Mouse (Mus musculus) frontal cortex, postnatal 25 days (tissue): ENCODE data around the gene Rp9.
"Not testable (repeated sequence)": the region's sequence is repeated elsewhere in the genome, so short reads cannot be mapped to it uniquely, and the experiment has no call there.

ENCODE experiments used
- DNase-seq, 2 experiments: peaks; one replicate each; pipeline ENCODE4 v3.0.0; 2022; ENCODE audit warnings: low spot score in 2 of 2

The Rp9 gene

DNA sequence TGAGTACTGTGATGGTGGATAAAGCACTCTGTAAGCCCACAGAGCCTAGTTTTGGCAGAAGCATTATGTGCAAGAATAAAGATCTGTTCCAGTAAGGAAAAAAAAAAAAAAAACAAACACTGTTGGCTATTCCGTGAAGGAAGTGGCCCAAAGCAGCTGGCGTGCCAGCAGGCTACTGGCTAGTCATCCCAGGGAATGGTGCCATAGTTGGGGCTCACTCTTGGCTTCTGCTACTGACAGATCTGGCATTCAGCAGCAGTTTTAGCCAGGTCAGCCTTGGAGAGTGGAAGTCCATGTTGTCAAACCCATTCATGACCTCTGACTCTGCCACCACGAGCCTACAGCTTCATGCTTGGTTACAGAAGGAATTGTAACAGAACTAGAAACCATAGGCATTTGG lies 7.6 kb downstream of the Rp9 start:
- no peak for DNase-seq

DNA sequence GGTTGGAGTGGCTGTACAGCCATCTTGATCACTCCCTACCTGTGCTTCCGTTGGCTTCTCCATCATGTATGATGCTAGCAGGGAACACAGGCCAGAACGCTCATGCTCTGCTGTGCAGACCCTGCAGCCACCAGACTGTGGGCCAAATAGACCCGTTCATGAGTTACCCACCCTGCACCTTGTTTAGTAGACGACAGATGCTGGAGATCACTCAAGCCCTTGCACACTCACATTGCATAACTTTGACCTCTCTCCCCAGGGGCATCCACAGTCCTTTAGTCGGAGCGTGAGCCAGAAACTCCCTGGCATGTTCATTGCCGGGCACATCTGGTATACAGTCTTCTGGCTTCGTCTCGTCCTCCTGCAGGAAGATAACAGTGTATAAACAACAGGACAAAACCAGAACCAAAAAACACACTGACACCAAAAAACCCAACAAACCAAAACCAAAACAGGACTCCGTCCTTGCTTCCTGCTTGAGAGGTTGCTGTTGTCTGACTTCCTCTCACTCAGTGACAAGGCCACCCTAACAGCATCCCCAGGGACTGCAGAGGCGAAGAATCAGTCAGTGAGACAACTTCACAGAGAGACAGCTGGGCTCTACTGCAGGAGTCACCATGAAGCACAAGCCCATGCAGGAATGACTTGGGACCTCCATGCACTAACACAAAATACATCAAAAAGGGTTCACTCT lies 12.3 kb downstream of the Rp9 start:
- DNase-seq: no peak

DNA sequence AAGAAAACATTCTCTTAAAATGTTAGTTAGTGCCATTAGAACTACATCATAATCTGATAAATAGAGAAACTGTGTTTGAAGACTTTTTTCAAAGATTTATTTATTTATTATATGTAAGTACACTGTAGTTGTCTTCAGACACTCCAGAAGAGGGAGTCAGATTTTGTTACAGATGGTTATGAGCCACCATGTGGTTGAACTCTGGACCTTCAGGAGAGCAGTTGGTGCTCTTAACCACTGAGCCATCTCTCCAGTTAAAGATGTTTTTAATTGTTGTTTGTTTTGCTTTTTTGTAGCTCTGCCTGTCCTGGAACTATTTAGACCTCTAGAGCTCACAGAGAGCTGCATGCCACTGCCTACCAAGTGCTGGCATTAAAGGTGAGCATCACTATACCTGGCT lies 14.5 kb downstream of the Rp9 start:
- DNase-seq: no peak

DNA sequence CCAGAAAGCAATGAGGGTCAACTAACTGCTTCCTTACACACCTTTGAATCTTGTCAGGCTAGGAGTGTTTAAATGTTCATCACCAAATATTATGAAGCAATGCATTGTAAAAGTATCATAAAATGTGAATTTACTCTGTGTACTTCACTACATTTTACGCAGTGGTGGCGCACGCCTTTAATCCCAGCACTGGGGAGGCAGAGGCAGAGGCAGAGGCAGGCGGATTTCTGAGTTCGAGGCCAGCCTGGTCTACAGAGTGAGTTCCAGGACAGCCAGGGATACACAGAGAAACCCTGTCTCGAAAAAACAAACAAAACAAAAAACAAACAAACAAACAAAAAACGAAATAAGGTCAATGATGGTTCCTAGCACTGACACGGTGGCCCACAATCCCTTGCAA lies 15.6 kb downstream of the Rp9 start, which contains the start of gene Gm17545:
TSS of gene Gm17545 (plus strand) at position 301 of the 400 bp plus-strand sequence.
- DNase-seq: not testable (repeated sequence)

DNA sequence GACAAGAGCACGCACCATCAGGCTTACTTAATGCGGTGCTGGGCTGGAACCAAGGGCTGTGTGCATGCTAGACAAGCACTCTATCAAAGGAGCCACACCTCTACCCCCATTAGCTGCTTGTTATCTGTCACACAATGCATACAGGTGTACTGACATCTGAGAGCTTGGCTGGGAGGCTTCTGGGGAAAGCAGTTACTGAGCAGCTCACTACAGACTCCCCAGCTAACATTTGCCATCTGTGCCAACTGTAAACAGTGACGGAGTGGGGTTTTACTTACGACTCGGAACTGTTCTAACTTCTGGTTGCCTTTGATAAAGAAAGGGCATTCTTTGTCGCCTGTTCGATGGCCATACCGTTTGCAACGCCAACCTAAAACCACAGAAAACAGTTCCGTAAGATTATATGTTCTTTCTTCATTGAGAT lies 16.0 kb downstream of the Rp9 start:
- no peak for DNase-seq

DNA sequence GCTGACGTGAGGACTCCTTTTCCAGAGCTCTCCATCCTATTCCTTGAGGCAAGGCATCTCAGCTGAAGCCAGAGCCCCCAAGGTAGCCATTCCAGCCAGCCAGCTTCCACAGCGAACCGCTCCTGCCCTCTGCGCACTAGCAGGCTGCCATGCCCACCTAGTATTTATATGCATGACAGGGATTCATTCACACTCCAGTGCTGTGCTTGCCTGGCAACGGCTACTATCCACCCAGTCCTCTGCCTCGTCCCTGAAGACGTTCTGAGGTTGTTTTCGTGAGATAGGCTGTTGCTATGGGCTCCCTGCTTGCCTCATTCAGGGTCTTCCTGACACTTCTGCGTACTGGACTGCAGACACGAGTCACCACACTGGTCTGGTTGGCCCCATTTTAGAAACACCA lies 16.8 kb downstream of the Rp9 start:
- no peak for DNase-seq

DNA sequence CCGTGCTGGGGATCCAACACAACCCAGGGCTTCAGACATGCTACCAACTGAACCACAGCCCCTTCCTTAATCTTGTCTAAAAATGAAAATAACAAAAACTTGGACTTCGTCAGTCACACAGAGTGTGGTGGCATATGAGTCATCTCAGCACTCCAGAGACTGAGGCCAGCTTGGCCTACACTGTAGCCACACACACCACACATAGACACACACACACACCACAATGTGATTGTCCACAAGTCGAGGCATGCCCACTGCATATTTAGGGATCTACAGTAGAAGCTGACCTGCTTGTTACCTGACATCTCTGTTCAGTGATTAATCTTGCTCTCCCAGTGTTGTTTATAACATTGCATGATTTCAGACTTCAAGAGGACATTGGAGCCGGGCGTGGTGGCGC lies 20.3 kb downstream of the Rp9 start:
- DNase-seq: no peak

DNA sequence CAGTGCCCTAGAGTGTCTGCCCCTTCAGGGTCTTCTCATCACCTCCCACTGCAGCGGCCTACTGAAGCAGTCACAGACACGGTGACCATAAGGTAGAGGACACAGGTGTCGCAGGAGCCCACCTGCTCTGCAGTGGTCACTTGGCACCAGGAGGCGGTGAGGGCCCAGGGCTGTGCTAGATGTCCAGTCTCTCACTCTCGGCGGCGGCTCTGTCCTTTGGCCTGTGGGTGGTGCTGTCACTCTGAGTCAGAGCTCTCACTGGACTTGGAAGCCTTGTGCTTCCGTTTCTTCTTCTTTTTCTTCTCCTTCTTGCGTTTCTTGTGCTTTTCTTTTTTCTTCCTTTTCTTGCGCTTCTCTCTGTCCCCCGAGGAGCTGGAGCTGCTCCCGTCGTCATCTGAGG lies 21.1 kb downstream of the Rp9 start:
- DNase-seq: no peak

DNA sequence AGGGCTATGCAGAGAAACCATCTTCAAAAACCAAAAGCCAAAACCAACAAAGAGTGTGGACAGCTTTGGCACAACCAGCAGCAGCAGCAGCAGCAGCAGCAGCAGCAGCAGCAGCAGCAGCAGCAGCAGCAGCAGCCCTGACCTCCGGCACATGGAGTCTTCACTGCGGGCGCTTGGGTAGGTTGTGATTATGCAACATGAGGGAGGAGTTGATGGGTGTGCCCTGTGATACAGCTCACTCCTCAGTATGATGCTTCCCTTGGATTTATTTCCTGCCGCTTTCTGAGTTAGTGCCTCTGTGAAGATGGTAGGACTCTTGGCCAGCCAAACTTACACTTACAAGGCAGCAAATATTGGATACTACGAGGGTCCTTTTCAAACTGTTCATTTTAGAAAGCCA lies 22.3 kb downstream of the Rp9 start:
- no peak for DNase-seq

DNA sequence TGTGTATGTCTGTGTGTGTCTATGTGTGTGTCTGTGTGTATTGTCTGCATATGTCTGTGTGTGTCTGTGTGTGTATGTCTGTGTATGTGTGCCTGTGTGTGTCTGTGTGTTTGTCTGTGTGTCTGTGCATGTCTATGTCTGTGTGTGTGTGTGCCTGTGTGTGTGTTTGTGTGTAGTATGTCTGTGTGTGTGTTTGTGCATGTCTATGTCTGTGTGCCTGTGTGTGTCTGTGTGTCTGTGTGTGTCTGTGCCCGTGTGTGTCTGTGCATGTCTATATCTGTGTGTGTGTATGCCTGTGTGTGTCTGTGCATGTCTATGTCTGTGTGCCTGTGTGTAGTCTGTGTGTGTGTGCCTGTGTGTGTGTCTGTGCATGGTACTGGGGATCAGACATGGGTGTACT lies 24.4 kb downstream of the Rp9 start:
- DNase-seq: no peak

DNA sequence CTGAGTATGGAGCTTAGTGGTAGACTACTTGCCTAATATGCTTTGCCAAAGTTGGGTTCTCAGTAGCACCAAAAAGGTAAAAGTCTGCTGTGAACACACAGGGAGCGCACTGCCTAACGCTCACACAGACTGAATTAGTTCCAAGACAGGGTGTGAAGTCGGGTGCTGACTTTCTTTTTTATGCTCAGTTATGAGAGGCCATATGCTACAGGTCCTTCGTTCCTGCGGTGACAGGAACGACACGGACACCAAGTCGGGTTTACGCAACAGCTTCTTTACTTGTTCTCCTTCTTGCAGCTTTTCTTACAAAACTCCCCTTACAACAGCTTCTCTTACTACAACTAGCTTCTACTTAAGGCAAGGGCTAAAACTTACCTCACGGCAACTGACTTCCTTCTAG lies 26.4 kb downstream of the Rp9 start:
- DNase-seq: no peak

DNA sequence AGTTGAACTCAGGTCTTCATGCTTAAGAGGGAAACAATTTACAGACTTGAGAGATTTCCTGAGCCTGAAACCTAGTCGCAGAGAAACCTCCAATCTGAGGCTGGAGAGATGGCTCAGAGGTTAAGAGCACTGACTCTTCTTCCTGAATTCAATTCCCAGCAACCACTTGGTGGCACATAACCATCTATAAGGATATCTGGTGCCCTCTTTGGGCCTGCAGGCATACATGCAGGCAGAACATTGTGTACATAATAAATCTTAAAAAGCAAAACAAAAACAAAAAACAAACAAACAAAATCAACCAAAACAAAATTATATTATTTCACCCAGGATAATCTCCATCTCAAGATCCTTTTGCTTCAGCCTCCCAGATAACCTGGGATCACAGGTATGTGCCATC lies 30.7 kb downstream of the Rp9 start:
- DNase-seq: no peak

DNA sequence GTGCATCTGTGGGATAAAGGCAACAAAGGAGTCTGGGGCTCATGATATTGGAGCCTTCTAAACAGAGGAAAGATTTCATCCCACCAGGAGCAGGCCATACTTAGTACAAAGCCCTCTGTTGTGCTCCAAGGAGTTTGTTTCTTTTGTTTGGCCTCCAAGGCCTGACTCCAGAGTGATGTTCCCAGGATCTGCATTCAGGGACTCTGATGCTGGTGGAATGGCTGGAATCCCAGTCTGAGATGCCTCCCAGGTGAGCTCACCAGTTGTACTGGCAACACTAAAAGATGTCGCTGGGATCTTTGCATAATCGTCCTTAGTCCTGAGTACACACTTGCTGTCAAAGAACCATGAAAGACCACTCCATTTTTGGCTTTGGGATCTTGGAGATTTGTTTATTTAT lies 35.4 kb downstream of the Rp9 start:
- no peak for DNase-seq

DNA sequence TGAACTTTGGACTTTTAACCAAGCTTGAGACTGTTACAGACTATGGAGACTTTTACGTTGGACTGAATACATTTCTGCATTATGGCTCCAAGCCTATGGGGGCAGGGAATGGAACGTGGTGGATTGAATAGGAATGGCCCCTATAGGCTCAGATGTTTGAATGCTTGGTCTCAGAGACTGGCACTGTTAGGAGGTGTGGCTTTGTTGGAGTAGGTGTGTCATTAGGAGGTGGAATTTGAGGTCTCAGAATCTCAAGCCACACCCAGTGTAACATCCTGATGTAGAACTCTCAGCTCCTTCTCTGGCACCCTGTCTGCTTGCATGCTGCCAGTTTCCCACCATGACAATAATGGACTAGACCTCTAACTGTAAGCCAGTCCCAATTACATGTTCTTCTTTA lies 36.3 kb downstream of the Rp9 start:
- DNase-seq: no peak

DNA sequence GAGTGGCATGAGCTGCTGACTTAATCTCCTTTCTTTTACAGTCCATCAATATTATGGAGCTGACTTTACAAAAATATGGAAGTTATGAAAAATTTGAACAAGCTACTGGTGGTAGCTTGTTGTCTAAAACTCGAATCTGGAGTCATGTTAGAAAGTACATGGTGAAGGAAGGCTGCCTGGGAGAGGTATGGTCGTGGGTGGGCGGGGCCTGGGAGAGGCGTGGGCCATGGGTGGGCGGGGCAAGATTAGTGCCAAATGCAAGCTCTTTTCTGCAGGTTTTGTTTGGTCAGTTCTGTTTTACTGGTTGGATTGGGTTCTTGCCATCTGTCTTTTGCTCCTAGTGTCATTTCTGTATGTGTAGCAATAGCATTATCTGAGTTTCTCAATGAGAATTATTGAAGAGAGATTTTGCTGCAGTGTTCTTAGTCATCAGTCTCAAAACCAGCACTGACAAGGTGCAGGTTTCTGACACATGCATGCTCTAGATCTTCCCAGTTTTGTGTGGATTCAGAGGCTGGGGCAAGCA lies 39.2 kb downstream of the Rp9 start:
- DNase-seq: no peak

DNA sequence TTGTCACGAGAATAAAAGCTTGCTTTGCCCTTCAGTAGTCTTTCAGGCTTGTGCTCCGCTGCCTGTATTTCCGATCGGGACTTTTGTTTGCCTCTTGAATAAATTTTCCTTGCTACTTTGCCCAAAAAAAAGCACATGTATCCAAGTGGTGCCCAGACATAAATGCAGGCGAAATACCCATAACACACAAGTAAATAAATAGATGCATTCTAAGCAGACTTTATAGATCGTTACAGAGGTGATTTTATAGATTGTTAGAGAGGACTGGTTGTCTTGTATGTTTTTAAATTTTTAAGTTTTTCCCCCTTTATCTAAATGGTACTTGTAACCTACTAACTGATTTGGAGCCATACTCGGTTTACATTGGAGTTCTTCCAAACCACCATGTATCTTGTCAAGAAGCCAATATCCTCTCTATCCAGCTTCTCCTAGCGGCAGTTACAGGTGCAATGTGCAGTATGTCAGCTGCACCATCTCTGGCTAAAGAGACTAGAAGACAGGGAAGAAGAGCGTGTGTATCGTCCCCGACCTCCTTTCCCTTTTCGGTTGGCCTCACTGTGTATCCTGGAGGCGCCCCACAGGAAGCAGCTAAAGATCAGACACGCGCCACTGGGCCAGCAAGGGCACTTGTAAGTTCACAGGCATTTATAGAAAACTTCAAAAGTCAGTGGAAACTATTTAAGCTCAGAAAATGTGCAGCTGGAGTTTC lies 39.9 kb downstream of the Rp9 start:
- DNase-seq: no peak

DNA sequence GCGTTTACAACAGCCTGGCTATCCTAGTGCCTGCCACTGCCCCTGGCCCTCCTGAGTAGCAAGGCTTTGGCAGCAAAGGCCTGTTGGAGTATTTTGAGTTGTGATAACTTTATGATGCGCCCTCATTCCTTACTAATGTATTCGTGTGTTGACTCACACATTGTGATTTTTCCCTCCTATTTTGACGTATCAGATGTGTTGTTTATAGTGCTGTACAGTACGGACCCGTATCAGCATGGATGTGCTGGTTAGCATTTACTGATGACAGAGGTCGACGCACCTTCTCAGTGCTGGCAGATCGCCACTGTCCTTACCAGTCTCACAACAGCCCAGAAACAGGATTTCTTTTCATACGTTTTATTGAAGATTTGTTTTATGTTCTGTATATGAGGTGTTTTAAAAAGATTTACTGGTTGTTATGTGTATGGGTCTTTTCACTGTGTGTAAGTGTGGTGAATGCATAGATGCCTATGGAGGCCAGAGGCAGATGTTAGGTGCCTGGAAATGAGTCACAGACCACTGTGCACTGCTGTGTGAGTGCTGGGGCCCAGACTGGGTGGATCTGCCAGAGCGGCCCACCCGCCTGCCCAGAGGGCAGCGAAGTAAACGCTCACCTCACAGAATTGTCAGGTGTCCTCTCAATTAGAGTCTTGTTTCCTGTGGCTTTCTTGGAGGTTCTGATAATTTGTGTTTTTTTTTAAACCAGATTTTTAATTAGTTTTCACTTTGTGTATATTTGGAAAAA lies 40.7 kb downstream of the Rp9 start:
- DNase-seq: no peak

DNA sequence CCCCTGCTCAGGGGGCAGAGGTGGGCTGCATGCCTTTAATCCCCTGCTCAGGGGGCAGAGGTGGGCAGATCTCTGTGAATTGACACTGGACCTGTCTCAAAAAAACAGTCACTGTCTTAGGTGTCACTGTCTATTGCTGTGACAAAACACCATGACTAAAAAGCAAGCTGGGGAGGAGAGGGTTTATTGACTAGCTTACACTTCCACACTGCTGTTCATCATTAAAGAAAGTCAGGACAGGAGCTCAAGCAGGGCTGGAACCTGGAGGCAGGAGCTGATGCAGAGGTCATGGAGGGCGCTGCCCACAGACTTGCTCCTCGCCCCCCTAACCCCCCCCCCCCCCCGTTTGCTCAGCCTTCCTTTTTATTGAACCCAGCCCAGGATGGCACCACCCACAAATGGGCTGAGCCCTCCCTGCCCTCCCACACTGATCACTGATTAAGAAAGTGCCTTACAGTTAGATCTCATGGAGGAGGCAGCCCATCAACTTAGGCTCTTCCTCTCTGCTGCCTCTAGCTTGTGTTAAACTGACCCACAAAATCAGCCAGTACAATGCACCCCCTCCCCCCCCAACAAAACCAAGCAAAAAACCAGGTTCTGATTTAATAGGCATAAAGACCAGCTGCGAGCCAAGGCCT lies 41.4 kb downstream of the Rp9 start:
- no peak for DNase-seq

DNA sequence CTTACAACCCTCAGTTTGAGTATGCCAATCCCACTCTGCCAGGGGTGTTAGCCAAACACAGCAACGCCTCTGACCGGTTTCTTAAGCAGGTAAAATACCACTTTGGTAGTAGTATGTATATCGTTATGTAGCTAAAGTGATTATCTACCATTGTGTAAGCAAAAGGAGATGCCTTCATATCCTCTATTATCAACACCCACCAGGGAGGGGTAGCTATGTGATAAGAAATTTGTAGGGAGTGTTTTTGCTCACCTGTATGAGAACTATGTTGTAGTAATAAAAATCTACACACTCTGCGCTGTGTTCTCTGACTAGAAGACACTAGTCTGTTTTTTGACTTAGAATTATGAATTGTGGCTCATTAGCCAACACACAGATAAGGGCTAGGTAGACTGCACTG lies 44.8 kb downstream of the Rp9 start:
- DNase-seq: no peak

DNA sequence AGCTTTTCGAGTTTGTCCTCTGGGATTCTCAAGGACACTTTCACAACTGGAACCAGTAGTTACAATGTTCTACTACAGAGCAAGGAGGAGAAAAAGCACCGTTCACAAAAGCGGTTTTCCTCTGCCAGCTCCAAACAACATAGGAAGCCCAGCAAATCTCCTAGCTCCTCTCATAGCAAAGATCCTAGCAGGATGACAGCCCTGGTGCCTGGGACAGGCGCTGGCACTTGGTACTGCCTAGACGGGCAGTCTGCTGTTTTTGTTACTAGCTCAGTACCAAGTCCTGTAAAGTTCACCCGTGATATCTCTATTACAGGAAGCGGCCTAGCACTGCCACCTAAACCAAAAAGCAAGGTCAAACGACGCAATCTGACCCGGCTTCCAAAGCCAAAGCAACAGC lies 45.3 kb downstream of the Rp9 start:
- no peak for DNase-seq

DNA sequence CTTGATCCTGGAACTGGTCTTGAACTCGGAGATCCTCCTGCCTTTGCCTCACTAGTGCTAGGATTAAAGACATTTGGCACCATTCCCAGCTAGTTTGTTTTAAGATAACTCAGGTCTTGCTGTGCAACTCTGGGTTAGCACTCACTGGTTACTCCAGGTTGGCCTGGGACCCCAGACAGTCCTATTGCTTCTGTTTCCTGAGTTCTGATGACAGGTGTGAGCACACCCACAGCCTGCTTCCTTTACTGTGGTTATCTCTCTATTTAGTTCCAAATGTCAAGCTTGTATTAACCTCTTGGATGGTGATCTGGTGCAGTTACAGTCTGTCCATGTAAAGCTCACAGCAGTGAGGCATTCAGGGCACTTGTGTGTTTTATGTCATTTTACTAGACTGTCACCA lies 46.0 kb downstream of the Rp9 start:
- no peak for DNase-seq

DNA sequence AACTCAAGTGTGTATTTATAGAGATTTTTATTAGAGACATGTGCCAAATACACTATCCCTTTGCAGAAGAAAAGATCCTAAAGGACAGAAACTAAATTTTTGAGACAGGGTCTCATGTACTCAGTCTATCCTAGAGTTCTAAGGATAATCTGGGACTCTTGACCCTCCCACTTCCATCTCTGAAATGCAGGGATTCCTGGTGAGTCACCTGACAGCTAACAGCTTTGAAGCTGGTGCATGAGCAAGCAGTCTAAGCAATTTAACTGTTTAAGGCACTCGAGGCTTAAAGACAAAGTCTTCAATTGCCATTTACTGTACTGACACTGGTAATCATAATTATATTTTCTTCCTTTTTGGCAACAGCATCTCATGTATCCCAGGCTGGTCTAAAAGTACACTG lies 47.0 kb downstream of the Rp9 start:
- DNase-seq: no peak
